Mouse (Mus musculus) c-Kit-positive CD71-positive TER-119-negative erythroid progenitor cells, embryonic 14.5 days (primary cell): Measurements from ENCODE around the gene Wwc1.

Experiments used
- DNase-seq: peaks from one replicate; pipeline ENCODE4 v3.0.0-alpha.2; 2013; ENCODE audit warnings: low read depth

Wwc1 gene

GRCm38 (mm10) chr11:35980411-35980917, at the start of gene Wwc1:
Gene Wwc1 (minus strand): TSS chr11:35980527.
- no peak for DNase-seq

- DNase-seq: no peak
These were observed 39.7 kb upstream of the Wwc1 start for GRCm38 (mm10) chr11:36020009-36020408.

GRCm38 (mm10) chr11:36013179-36013578, 32.9 kb upstream of the Wwc1 start:
- DNase-seq: no peak

GRCm38 (mm10) chr11:36009281-36010208, 29.2 kb upstream of the Wwc1 start:
- no peak for DNase-seq

GRCm38 (mm10) chr11:36002900-36003299, 22.6 kb upstream of the Wwc1 start:
- no peak for DNase-seq

- DNase-seq: peak; percentile 81
These were observed 21.1 kb upstream of the Wwc1 start for GRCm38 (mm10) chr11:36001282-36001970.

GRCm38 (mm10) chr11:36000585-36001281, 20.4 kb upstream of the Wwc1 start:
- peak; percentile 13 for DNase-seq

- DNase-seq: no peak
These were observed 19.7 kb upstream of the Wwc1 start for GRCm38 (mm10) chr11:36000038-36000437.

GRCm38 (mm10) chr11:35998048-35998447, 17.7 kb upstream of the Wwc1 start:
- DNase-seq: no peak

GRCm38 (mm10) chr11:35995310-35995709, 15.0 kb upstream of the Wwc1 start:
- no peak for DNase-seq

- no peak for DNase-seq
These were observed 11.5 kb upstream of the Wwc1 start for GRCm38 (mm10) chr11:35991846-35992245.

GRCm38 (mm10) chr11:35989967-35990366, 9.6 kb upstream of the Wwc1 start:
- DNase-seq: no peak

GRCm38 (mm10) chr11:35985841-35986393, 5.6 kb upstream of the Wwc1 start:
- peak; percentile 7 for DNase-seq

GRCm38 (mm10) chr11:35982734-35983133, 2.4 kb upstream of the Wwc1 start:
- DNase-seq: no peak

GRCm38 (mm10) chr11:35979733-35980410, 455 bp downstream of the Wwc1 start:
- no peak for DNase-seq

GRCm38 (mm10) chr11:35979266-35979732, 1.0 kb downstream of the Wwc1 start:
- no peak for DNase-seq

GRCm38 (mm10) chr11:35977796-35978195, 2.5 kb downstream of the Wwc1 start:
- no peak for DNase-seq

GRCm38 (mm10) chr11:35977096-35977495, 3.2 kb downstream of the Wwc1 start:
- no peak for DNase-seq

- DNase-seq: no peak
These were observed 3.8 kb downstream of the Wwc1 start for GRCm38 (mm10) chr11:35976482-35976881.

GRCm38 (mm10) chr11:35974632-35975450, 5.5 kb downstream of the Wwc1 start:
- DNase-seq: no peak
